Mouse (Mus musculus): Measurements from ENCODE around the gene Atp2b2. TPM values are rescaled to one million over a fixed set of nuclear protein-coding genes. Genes with fewer than 3 reads are reported as not detected.
"Not testable (repeated sequence)": the region's sequence is repeated elsewhere in the genome, so short reads cannot be mapped to it uniquely, and the experiment has no call there.

The Atp2b2 gene
- polyA plus RNA-seq, 1 experiment from 2014 or later: 0.62 TPM

GRCm38 (mm10) chr6:113714276-113714675 is 328.1 kb downstream of the Atp2b2 start:
- H3K4me1 ChIP-seq: no peaks in the 10 kb centered on the region
- no peak overlapping the region for H3K27ac ChIP-seq
- no peak overlapping the region for H3K9ac ChIP-seq
- H3K27me3 ChIP-seq: no peaks in the 10 kb centered on the region
- H3K36me3 ChIP-seq: peaks cover 96% of the 10 kb centered on the region
- WGBS: 93% methylated on average over 2 of the region's 2 CpGs
- ATAC-seq (replicated peaks; ENCODE audit: low FRiP score): no peak
- H3K4me2 ChIP-seq: no peak overlapping the region
- no peak overlapping the region for H3K4me3 ChIP-seq (replicated peaks)
- H3K9me3 ChIP-seq (replicated peaks): no peaks in the 10 kb centered on the region

DNA sequence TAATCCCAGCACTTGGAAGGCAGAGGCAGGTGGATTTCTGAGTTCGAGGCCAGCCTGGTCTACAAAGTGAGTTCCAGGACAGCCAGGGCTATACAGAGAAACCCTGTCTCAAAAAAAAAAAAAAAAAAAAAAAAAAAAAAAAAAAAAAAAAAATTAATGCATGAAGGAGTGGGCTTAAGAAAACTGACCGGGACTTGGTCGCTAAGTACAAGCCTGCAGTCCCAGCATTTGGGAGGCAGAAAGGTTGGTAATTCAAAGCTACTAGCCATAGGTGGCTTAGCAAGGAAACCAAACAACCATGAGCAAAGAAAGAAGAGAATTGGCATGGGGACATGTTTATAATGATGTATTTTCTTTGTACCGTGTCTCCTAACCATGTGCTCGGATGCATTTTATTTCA is 329.0 kb downstream of the Atp2b2 start:
- WGBS: 90% methylated on average over 5 of the region's 5 CpGs
- not testable (repeated sequence) for H3K9ac ChIP-seq; ATAC-seq (replicated peaks; ENCODE audit: low FRiP score); H3K9me3 ChIP-seq (replicated peaks); H3K4me2 ChIP-seq; H3K4me3 ChIP-seq (replicated peaks); H3K27me3 ChIP-seq; H3K4me1 ChIP-seq; H3K27ac ChIP-seq
- peaks cover 96% of the 10 kb centered on the region for H3K36me3 ChIP-seq

GRCm38 (mm10) chr6:113712718-113713117 is 329.7 kb downstream of the Atp2b2 start:
- H3K9me3 ChIP-seq (replicated peaks): no peaks in the 10 kb centered on the region
- ATAC-seq (replicated peaks; ENCODE audit: low FRiP score): no peak
- H3K27me3 ChIP-seq: no peaks in the 10 kb centered on the region
- no peak overlapping the region for H3K9ac ChIP-seq
- no peak overlapping the region for H3K27ac ChIP-seq
- no peaks in the 10 kb centered on the region for H3K4me1 ChIP-seq
- no peak overlapping the region for H3K4me3 ChIP-seq (replicated peaks)
- peaks cover 99% of the 10 kb centered on the region for H3K36me3 ChIP-seq
- no peak overlapping the region for H3K4me2 ChIP-seq
- 89% methylated on average over 3 of the region's 3 CpGs for WGBS

- ATAC-seq (replicated peaks; ENCODE audit: low FRiP score): peak; percentile 80; the same call in 1 of the 2 replicates
- under 1% methylated on average over 93 of the region's 113 CpGs for WGBS
- peak overlapping the region; percentile 87 for H3K9ac ChIP-seq
Observed at GRCm38 (mm10) chr6:113697222-113698205, 344.9 kb downstream of the Atp2b2 start.

GRCm38 (mm10) chr6:113696582-113697221 is 345.7 kb downstream of the Atp2b2 start, which contains the start of gene Tatdn2:
Gene Tatdn2 (plus strand): TSS chr6:113697050.
- Histone ChIP-seq H3K4me3 (replicated peaks) (peak within 1 kb of the TSS; percentile 89), H3K9ac (peak within 1 kb of the TSS; percentile 87), H3K36me3 (peaks cover 22% of the 10 kb centered on the region), H3K4me1 (peaks cover 46% of the 10 kb centered on the region), H3K27me3 (no peaks in the 10 kb centered on the region), H3K4me2 (peak within 1 kb of the TSS; percentile 98), H3K27ac (peak within 1 kb of the TSS; percentile 93), H3K9me3 (replicated peaks) (no peaks in the 10 kb centered on the region)
- WGBS: under 1% methylated on average over 58 of the region's 58 CpGs
- ATAC-seq (replicated peaks; ENCODE audit: low FRiP score): peak; percentile 99

More at GRCm38 (mm10) chr6:113697222-113698205, 344.9 kb downstream of the Atp2b2 start:
- Histone ChIP-seq H3K36me3 (peaks cover 30% of the 10 kb centered on the region), H3K4me2 (peak overlapping the region; percentile 98), H3K4me1 (peaks cover 46% of the 10 kb centered on the region), H3K9me3 (replicated peaks) (no peaks in the 10 kb centered on the region), H3K27me3 (no peaks in the 10 kb centered on the region), H3K27ac (peak overlapping the region; percentile 93), H3K4me3 (replicated peaks) (peak overlapping the region; percentile 89)

DNA sequence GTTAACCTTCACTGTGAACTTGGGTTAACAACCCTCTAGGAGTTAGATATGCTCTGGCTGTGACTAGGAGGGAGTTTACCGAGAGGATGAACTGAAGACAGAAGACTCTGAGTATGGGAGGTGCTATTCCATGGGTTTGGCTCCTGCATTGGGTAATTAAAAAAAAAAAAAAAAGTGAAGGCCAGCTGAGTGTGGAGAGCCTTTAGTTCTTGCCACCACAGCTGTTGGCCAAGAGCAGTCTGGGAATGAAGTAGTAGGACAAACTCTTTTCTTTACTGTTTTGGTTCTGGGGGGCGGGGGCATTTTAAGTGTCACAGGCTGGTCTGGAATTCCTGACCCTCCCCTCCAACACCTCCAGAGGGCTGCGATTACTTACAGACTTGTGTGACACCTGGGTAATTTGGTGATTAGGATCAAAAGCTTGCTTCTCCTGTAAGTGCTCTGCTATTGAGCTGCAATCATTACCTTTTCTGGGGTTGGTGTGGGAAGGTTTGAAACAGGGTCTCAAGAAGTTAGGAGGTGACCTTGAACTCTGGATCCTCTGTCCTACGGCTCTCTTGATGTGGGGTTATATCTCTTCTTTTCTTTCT is 346.6 kb downstream of the Atp2b2 start:
- H3K4me1 ChIP-seq: peaks cover 47% of the 10 kb centered on the region
- no peaks in the 10 kb centered on the region for H3K9me3 ChIP-seq (replicated peaks)
- WGBS: 40% methylated on average over 4 of the region's 4 CpGs
- H3K27ac ChIP-seq: peak overlapping the region; percentile 87
- H3K36me3 ChIP-seq: peaks cover 15% of the 10 kb centered on the region
- ATAC-seq (replicated peaks; ENCODE audit: low FRiP score): no peak
- H3K4me2 ChIP-seq: peak overlapping the region; percentile 98
- H3K4me3 ChIP-seq (replicated peaks): peak overlapping the region; percentile 89
- no peak overlapping the region for H3K9ac ChIP-seq
- H3K27me3 ChIP-seq: no peaks in the 10 kb centered on the region

- peaks cover 10% of the 10 kb centered on the region for H3K36me3 ChIP-seq
- H3K4me3 ChIP-seq (replicated peaks): no peak overlapping the region
- no peaks in the 10 kb centered on the region for H3K27me3 ChIP-seq
- WGBS: 71% methylated on average over 1 of the region's 1 CpGs
- peaks cover 48% of the 10 kb centered on the region for H3K4me1 ChIP-seq
- H3K9me3 ChIP-seq (replicated peaks): no peaks in the 10 kb centered on the region
- no peak overlapping the region for H3K4me2 ChIP-seq
- no peak overlapping the region for H3K27ac ChIP-seq
- H3K9ac ChIP-seq: no peak overlapping the region
- no peak for ATAC-seq (replicated peaks; ENCODE audit: low FRiP score)
Observed at GRCm38 (mm10) chr6:113695203-113695602, 347.2 kb downstream of the Atp2b2 start.

Small RNAs within 50 kb of the gene (microRNA-seq; reads per million reads assigned to microRNA genes)
- 0.59 reads per million for gene Mir7042

Other genes starting within 250 kb of the Atp2b2 start
- gene Slc6a11, start 88.6 kb upstream of the Atp2b2 start, polyA plus RNA-seq (2015; fragmentation: Nextera tagmentation; extraction: Ambion mirVana): 0.13 and 0.17 TPM in 2 replicates
- gene Slc6a1, start 240.0 kb upstream of the Atp2b2 start, polyA plus RNA-seq (2015; fragmentation: Nextera tagmentation; extraction: Ambion mirVana): 0.09 and 0.14 TPM in 2 replicates

Data from kidney, embryonic 15.5 days (tissue).